Mouse (Mus musculus): ENCODE measurements around the gene Lrmda. TPM values are rescaled to one million over a fixed set of nuclear protein-coding genes. Genes with fewer than 3 reads are reported as not detected.

Gene Lrmda
- total and polyA plus RNA-seq, 3 experiments, result 5.1 to 5.9 TPM; not detected in 1

DNA sequence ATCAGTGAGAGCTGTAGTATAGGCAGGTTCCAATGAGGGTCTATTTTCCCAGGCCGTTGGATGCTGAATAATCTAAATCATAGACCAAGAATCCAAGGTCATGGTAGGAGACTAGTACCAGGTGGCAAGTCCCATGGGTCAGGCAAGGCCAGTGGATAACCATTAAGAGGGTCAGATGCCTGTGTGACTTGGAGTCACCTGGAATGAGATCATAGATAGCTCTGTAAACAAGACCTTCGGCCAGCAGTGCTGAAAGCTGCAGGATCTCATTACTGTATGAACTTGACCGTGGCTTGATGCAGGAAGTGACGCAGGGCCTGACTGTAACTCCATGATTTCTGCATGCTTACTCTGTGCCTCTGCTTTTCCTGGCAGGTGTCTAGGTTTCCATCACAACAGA, 402.2 kb downstream of the Lrmda start:
- H3K9me3 ChIP-seq (replicated peaks; ENCODE audit: insufficient read depth, low read length), result no peaks in the 10 kb centered on the region
- no peak for DNase-seq (ENCODE audit: low read depth, low spot score)
- no peaks in the 10 kb centered on the region; a peak in 1 of 4 replicates for H3K36me3 ChIP-seq (ENCODE audit: control insufficient read depth in 1 of 2, insufficient read depth in 2 of 2, low read length in 2 of 2)
- H3K27ac ChIP-seq (ENCODE audit: control insufficient read depth, low read depth, low read length), result no peak overlapping the region
- H3K9ac ChIP-seq (ENCODE audit: control insufficient read depth, low read depth, low read length, poor library complexity, severe bottlenecking), result no peak overlapping the region
- TF ChIP-seq USF1 (IDR thresholded peaks at IDR 0.05; ENCODE audit: low read depth, low read length), result no peak
- TF ChIP-seq NRF1 (IDR thresholded peaks at IDR 0.05; ENCODE audit: insufficient read depth, low read depth, low read length, poor library complexity, severe bottlenecking), result no peak
- TF ChIP-seq SIN3A (IDR thresholded peaks at IDR 0.05; ENCODE audit: low read length), result no peak
- TF ChIP-seq ZC3H11A (IDR thresholded peaks at IDR 0.05; ENCODE audit: low read depth, low read length), result no peak
- TF ChIP-seq ETS1 (IDR thresholded peaks at IDR 0.05; ENCODE audit: low read depth, low read length), result no peak
- no peak for TF ChIP-seq ZNF384 (IDR thresholded peaks at IDR 0.05; ENCODE audit: low read depth, low read length)
- TF ChIP-seq MAX (IDR thresholded peaks at IDR 0.05; ENCODE audit: low read length), result no peak
- no peak for TF ChIP-seq CTCF (IDR thresholded peaks at IDR 0.05 in 2 of 3, conservative IDR thresholded peaks at IDR 0.05 in 1 of 3; ENCODE audit: control insufficient read depth in 1 of 3, insufficient read depth in 1 of 3, low read depth in 2 of 3, low read length in 3 of 3, poor library complexity in 1 of 3, severe bottlenecking in 1 of 3)
- no peak for TF ChIP-seq ZKSCAN1 (IDR thresholded peaks at IDR 0.05; ENCODE audit: low read depth, low read length)
- TF ChIP-seq GATA1 (IDR thresholded peaks at IDR 0.05; ENCODE audit: low read depth, low read length), result no peak
- TF ChIP-seq USF2 (IDR thresholded peaks at IDR 0.05; ENCODE audit: borderline replicate concordance in 1 of 2, insufficient read depth in 1 of 2, low read depth in 1 of 2, low read length in 2 of 2), result no peak
- H3K27me3 ChIP-seq (ENCODE audit: control insufficient read depth in 1 of 2, insufficient read depth in 2 of 2, low read length in 2 of 2), result no peaks in the 10 kb centered on the region
- no peaks in the 10 kb centered on the region for H3K4me1 ChIP-seq (ENCODE audit: control insufficient read depth in 1 of 2, insufficient read depth in 2 of 2, low read length in 2 of 2)
- H3K79me2 ChIP-seq (ENCODE audit: control insufficient read depth, insufficient read depth, low read length, poor library complexity), result no peaks in the 10 kb centered on the region
- no peak overlapping the region for H3K4me3 ChIP-seq (ENCODE audit: control insufficient read depth in 1 of 2, insufficient read depth in 1 of 2, low read depth in 2 of 2, low read length in 2 of 2)

DNA sequence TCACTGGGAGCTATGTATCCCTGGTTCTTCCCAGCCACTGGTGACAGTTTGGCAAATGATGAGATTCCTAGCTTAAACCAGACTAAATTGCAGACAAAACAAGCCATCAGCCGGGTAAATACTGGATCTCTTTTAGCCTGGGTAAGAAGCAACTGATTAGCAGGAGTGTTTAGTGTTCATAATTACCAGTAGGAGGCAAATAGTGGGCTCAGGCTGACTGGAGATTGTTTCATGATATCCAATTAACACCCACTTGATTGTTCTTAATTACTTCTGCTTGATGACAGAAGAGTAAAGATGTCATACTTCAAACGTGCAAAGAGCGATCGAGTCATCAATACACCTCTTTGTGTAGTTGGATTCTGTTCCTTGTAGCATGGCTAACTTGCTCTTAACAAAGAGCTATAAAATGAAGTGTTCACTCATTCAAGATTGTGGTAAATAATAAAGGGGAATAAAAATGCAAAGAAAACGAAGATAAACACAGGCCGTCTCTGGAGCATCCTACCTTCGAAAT, 405.6 kb downstream of the Lrmda start:
- Histone ChIP-seq H3K27me3 (ENCODE audit: control insufficient read depth in 1 of 2, insufficient read depth in 2 of 2, low read length in 2 of 2) (no peaks in the 10 kb centered on the region), H3K36me3 (ENCODE audit: control insufficient read depth in 1 of 2, insufficient read depth in 2 of 2, low read length in 2 of 2) (no peaks in the 10 kb centered on the region; a peak in 1 of 4 replicates), H3K27ac (ENCODE audit: control insufficient read depth, low read depth, low read length) (no peak overlapping the region), H3K79me2 (ENCODE audit: control insufficient read depth, insufficient read depth, low read length, poor library complexity) (no peaks in the 10 kb centered on the region), H3K4me1 (ENCODE audit: control insufficient read depth in 1 of 2, insufficient read depth in 2 of 2, low read length in 2 of 2) (no peaks in the 10 kb centered on the region), H3K4me3 (ENCODE audit: control insufficient read depth in 1 of 2, insufficient read depth in 1 of 2, low read depth in 2 of 2, low read length in 2 of 2) (no peak overlapping the region), H3K9me3 (replicated peaks; ENCODE audit: insufficient read depth, low read length) (no peaks in the 10 kb centered on the region), H3K9ac (ENCODE audit: control insufficient read depth, low read depth, low read length, poor library complexity, severe bottlenecking) (no peak overlapping the region)
- TF ChIP-seq RAD21 (IDR thresholded peaks at IDR 0.05; ENCODE audit: low read depth, low read length) (no peak), ELF1 (IDR thresholded peaks at IDR 0.05; ENCODE audit: low read depth, low read length) (no peak), POLR2AphosphoS2 (IDR thresholded peaks at IDR 0.05; ENCODE audit: low read length) (no peak), KAT2A (conservative IDR thresholded peaks at IDR 0.05; ENCODE audit: low read depth, low read length) (no peak), TCF12 (IDR thresholded peaks at IDR 0.05; ENCODE audit: low read depth, low read length) (no peak), POLR2AphosphoS5 (IDR thresholded peaks at IDR 0.05; ENCODE audit: borderline replicate concordance, low read depth, low read length) (no peak), E2F4 (IDR thresholded peaks at IDR 0.05; ENCODE audit: borderline replicate concordance, low read depth, low read length) (no peak), UBTF (IDR thresholded peaks at IDR 0.05; ENCODE audit: borderline replicate concordance, insufficient read depth, low read depth, low read length) (no peak), MAZ (IDR thresholded peaks at IDR 0.05; ENCODE audit: low read depth, low read length) (no peak), USF1 (IDR thresholded peaks at IDR 0.05; ENCODE audit: low read depth, low read length) (no peak), SMC3 (IDR thresholded peaks at IDR 0.05; ENCODE audit: low read depth, low read length) (no peak), JUND (IDR thresholded peaks at IDR 0.05; ENCODE audit: low read depth, low read length) (no peak), MYC (IDR thresholded peaks at IDR 0.05; ENCODE audit: low read depth, low read length) (no peak), MEF2A (IDR thresholded peaks at IDR 0.05; ENCODE audit: extremely low read depth, insufficient replicate concordance, low read depth, low read length, poor library complexity, severe bottlenecking) (no peak), MAX (IDR thresholded peaks at IDR 0.05; ENCODE audit: low read length) (no peak), ETS1 (IDR thresholded peaks at IDR 0.05; ENCODE audit: low read depth, low read length) (no peak)
- DNase-seq (ENCODE audit: low read depth, low spot score), result no peak
